Mouse (Mus musculus) testis, adult 2 months (tissue): ENCODE data around the gene Gm45711.

Experiments
- CTCF ChIP-seq: fragments of 200-500 bp; IDR thresholded peaks from 2 replicates; pipeline ENCODE4 v1.5.1; 2012; ENCODE audit warnings: low read depth, mild to moderate bottlenecking, inconsistent platforms, low read length, moderate library complexity; ENCODE audit not compliant: control insufficient read depth, insufficient read depth, insufficient replicate concordance
- POLR2A ChIP-seq: fragments of 200-500 bp; IDR thresholded peaks from 2 replicates; pipeline ENCODE4 v1.6.1; 2012; ENCODE audit warnings: low read depth, mild to moderate bottlenecking, inconsistent platforms, low read length, moderate library complexity; ENCODE audit not compliant: control insufficient read depth

DNA sequence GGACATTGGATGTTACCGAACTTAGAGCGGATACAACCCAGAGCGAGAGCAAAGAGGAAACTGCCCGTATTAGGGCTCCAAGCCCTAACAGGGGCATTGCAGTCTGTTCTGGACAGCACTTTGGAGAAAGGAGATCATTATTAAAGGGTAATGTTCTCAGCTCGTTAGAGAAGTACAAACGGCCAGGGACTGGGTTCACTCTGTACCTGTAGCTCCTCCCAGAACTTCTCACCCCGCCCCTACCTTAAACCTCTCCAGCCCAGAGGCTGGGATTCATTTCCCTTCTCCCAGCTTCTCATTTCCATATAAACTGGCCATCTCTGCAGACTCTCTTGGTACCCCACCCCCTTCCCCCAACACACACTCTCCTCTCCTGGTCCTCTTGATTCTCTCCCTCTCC, 58.4 kb downstream of the Gm45711 start:
- TF ChIP-seq CTCF (no peak), POLR2A (no peak)
